Mouse (Mus musculus): Measurements from ENCODE around the gene Zfp219. TPM values are rescaled to one million over a fixed set of nuclear protein-coding genes. Genes with fewer than 3 reads are reported as not detected.

The Zfp219 gene
- polyA plus RNA-seq, 1 experiment from 2014 or later = 30.8 TPM

Other genes starting within 250 kb of the Zfp219 start
- not detected in 2 replicates for gene Ang4, start 247.1 kb downstream of the Zfp219 start, polyA plus RNA-seq (2015; fragmentation: Nextera tagmentation; extraction: Ambion mirVana)
- not detected in 2 replicates for gene AY358078, start 220.7 kb downstream of the Zfp219 start, polyA plus RNA-seq (2015; fragmentation: Nextera tagmentation; extraction: Ambion mirVana)
- gene Ear6, start 167.0 kb downstream of the Zfp219 start, polyA plus RNA-seq (2015; fragmentation: Nextera tagmentation; extraction: Ambion mirVana) = 0.42 TPM in 1 of 2 replicates, not detected in the other
- 52.1 and 62.2 TPM in 2 replicates for gene Mettl17, start 135.9 kb downstream of the Zfp219 start, polyA plus RNA-seq (2015; fragmentation: Nextera tagmentation; extraction: Ambion mirVana)
- gene Slc39a2, start 127.8 kb downstream of the Zfp219 start, polyA plus RNA-seq (2015; fragmentation: Nextera tagmentation; extraction: Ambion mirVana) = 1.4 and 1.6 TPM in 2 replicates
- 53.1 and 61.8 TPM in 2 replicates for gene Ndrg2, start 106.6 kb downstream of the Zfp219 start, polyA plus RNA-seq (2015; fragmentation: Nextera tagmentation; extraction: Ambion mirVana)
- not detected in 2 replicates for gene Tppp2, start 102.3 kb downstream of the Zfp219 start, polyA plus RNA-seq (2015; fragmentation: Nextera tagmentation; extraction: Ambion mirVana)
- gene Rnase13, start 98.0 kb downstream of the Zfp219 start, polyA plus RNA-seq (2015; fragmentation: Nextera tagmentation; extraction: Ambion mirVana) = not detected in 2 replicates
- 189 and 203 TPM in 2 replicates for gene Arhgef40, start 36.0 kb downstream of the Zfp219 start, polyA plus RNA-seq (2015; fragmentation: Nextera tagmentation; extraction: Ambion mirVana)
- gene Tmem253, start 5.1 kb downstream of the Zfp219 start, polyA plus RNA-seq (2015; fragmentation: Nextera tagmentation; extraction: Ambion mirVana) = 0.78 and 1.4 TPM in 2 replicates
- not detected in 2 replicates for gene Olfr221, start 21.7 kb upstream of the Zfp219 start, polyA plus RNA-seq (2015; fragmentation: Nextera tagmentation; extraction: Ambion mirVana)
- gene Hnrnpc, start 83.3 kb upstream of the Zfp219 start, polyA plus RNA-seq (2015; fragmentation: Nextera tagmentation; extraction: Ambion mirVana) = 759 and 771 TPM in 2 replicates
- 90.3 and 90.4 TPM in 2 replicates for gene Rpgrip1, start 90.0 kb upstream of the Zfp219 start, polyA plus RNA-seq (2015; fragmentation: Nextera tagmentation; extraction: Ambion mirVana)
- 72.3 and 74.0 TPM in 2 replicates for gene Supt16, start 176.7 kb upstream of the Zfp219 start, polyA plus RNA-seq (2015; fragmentation: Nextera tagmentation; extraction: Ambion mirVana)
- gene Chd8, start 237.0 kb upstream of the Zfp219 start, polyA plus RNA-seq (2015; fragmentation: Nextera tagmentation; extraction: Ambion mirVana) = 36.6 and 50.3 TPM in 2 replicates

Data from limb, embryonic 13.5 days (tissue).